Mouse (Mus musculus): ENCODE measurements at regions not wholly inside any gene's neighbourhood (a gene's known extent, or its start where the extent isn't known, plus 50 kb on each side); places are given as distances from the start of the nearest gene placed in this dataset.

DNA sequence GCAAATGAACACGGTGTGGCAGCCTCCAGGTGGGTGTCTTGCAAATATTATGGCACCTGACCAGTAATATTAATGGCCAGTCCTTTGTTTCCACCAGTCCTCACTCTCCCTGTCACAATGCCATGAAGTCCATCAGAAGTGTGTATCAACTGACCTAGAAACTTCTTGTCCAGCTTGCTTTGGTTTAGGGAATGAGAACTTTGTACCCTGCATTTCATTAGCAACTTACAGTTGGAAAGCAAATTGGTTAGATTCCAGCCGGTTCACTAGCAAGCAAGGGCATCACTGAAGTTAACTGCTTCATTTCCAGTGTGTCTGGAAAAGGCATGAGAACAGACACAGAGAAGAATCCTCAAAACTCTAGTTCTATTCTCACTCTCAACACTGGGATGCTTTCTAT, 178.1 kb upstream of the Lyplal1 start:
- DNase-seq (ENCODE audit: low spot score in 2 of 2) = no peak

DNA sequence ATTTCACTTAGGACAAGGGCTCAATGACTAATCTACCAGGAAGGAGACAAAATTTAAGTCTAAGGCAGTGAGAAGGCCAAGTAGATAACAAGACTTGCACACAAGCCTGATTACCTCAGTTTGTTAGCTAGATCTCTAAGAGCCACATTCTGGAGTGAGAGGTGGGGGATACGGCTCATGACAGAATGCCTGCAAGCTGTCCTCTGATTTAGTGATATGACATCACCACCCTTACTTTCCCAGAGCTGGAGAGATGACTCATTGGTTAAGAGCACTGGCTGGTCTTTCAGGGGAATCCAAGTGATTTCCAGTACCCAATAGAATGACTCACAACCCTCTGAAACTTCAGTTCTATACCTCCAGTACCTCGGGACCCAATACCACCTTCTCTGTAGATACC, 177.5 kb upstream of the Lyplal1 start:
- DNase-seq (ENCODE audit: low spot score in 2 of 2) = no peak

DNA sequence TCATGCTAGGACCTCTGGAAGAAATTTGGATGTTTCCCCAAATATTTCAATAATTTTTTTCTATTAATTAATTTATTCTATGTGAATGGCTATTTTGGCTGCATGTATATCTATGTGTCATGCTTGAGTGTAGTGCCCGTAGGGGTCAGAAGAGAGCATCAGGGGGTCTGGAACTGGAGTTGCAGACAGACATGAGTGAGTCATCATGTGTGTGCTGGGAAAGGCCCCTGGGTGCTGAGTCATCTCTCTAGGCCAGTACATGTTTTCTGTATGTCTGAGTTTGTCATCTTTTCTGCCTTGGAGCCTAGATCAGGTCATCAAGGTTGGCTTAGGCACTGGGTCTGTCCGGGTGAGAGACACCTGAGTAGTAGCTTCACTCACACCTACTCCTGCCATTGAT, 172.0 kb upstream of the Lyplal1 start:
- DNase-seq (ENCODE audit: low spot score in 2 of 2) = no peak

GRCm38 (mm10) chr1:186287831-186288230, 170.7 kb upstream of the Lyplal1 start:
- no peak for DNase-seq (ENCODE audit: low spot score in 2 of 2)

GRCm38 (mm10) chr1:186286401-186286800, 169.3 kb upstream of the Lyplal1 start:
- DNase-seq (ENCODE audit: low spot score in 2 of 2) = no peak

DNA sequence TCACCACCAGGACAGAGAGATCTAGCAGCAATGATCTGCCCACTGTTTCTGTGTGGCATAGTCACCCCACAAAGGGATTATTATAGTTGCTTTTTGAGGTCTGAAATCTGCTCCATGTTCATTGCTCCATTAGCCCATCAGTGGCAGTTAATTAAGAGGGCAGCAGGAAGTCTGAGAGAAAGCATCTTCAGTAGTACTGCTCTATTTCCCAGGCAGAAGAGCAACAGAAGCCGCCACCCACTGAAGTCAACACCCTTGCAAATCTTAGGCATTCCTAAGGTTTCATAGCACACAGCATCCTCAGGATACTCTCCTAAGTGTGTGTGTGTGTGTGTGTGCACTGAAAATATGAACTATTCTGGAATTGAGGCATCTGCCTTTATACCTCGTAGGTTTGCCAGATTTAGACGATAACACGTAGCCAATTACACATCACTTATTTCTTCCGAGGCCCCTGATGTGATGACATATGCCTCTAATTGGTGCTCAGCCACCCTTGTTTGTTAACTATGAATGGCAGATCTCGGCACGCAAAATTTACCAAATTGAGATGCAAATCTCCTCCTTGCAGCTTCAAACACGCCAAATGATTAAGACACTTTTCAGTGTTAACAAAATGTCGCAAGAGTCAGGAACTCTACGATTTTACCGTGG, 161.0 kb upstream of the Lyplal1 start:
- DNase-seq (ENCODE audit: low spot score in 2 of 2) = no peak

GRCm38 (mm10) chr1:186271436-186271835, 154.3 kb upstream of the Lyplal1 start:
- no peak for DNase-seq (ENCODE audit: low spot score in 2 of 2)

- DNase-seq (ENCODE audit: low spot score in 2 of 2) = no peak
These were observed 150.2 kb upstream of the Lyplal1 start for GRCm38 (mm10) chr1:186267317-186267716.

DNA sequence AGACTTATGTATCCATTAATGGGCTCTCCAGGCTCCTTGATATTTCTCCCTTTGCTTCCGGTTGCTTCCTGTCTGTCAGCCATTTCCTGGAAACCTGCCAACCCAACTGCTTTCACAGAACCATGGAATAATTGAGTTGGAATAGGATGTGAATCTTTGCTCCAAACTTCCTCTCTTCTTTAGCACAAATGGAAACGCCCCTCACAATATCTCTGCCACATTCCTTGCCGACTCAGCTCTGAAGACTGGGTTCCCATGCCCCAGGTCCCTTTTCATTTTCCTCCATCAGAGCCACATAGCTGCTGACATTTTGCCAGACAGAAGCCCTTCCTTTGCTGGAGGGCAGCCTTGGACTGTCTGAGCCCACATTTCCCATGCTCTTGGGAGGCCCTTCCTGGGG, 147.5 kb upstream of the Lyplal1 start:
- no peak for DNase-seq (ENCODE audit: low spot score in 2 of 2)

DNA sequence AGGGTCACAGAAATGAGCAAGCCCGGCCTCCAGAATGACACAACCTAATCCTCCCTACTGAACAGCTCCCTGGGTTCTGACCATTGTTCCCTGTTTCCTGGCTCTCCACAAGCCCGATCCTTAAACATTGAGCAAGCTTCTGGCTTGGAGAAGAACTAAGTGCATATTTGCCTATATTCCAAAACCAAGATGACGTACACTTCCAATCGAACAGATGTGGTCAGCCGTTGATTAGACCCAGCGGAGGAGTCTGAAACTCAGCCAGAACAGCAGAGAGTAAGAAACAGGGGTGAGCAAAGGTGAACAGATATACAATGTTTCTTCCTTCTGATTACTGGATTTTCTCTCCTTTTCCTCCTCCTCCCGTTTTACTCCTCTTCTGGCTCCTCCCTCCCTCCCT, 146.8 kb upstream of the Lyplal1 start:
- DNase-seq (ENCODE audit: low spot score in 2 of 2) = no peak

DNA sequence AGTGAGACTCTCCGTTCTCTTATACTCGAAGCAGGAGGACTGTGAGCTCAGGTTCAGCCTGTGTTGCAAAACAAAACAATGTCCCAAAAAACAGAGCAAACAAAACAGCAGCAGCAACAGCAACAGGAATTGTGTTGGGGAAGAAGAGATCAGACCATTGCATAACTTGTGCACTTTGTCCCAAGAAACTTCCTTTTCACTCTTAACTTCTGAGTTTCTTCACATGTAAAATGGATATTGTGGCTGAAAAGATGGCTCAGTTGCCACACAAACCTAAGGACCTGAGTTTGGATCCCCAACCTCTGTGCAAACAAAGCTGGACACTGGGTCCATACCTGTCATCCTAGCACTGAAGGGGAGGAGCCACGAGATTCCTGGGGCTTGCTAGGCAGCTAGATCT, 146.1 kb upstream of the Lyplal1 start:
- DNase-seq (ENCODE audit: low spot score in 2 of 2) = no peak

- no peak for DNase-seq (ENCODE audit: low spot score in 2 of 2)
These were observed 144.9 kb upstream of the Lyplal1 start for GRCm38 (mm10) chr1:186262040-186262439.

DNA sequence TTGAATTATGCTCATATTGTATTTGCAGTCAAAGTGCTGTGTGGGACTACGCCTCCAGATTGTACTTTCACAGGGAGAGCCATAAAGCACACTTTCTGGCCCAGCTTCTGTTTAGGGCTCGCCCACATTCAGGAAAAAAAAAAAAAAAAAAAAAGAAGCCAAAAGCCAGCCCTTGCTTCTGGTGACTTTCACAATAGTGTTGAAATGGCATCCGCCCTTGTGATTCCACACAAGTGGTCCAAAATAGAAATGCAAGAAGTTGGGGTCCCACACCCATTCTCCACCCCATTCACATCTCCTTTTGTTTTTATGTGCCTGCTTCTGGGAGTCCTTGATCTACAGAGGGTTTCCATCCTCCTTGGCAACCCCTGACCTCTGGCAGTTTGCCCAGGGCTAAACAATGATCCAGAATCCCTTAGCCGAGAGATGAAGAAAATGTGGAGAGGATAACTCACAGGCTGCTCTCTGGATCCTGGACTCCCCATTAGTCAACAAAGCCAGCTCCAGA, 144.3 kb upstream of the Lyplal1 start:
- DNase-seq (ENCODE audit: low spot score in 2 of 2) = peak; percentile 4 to 10

GRCm38 (mm10) chr1:186257611-186258010, 140.5 kb upstream of the Lyplal1 start:
- DNase-seq (ENCODE audit: low spot score in 2 of 2) = no peak

DNA sequence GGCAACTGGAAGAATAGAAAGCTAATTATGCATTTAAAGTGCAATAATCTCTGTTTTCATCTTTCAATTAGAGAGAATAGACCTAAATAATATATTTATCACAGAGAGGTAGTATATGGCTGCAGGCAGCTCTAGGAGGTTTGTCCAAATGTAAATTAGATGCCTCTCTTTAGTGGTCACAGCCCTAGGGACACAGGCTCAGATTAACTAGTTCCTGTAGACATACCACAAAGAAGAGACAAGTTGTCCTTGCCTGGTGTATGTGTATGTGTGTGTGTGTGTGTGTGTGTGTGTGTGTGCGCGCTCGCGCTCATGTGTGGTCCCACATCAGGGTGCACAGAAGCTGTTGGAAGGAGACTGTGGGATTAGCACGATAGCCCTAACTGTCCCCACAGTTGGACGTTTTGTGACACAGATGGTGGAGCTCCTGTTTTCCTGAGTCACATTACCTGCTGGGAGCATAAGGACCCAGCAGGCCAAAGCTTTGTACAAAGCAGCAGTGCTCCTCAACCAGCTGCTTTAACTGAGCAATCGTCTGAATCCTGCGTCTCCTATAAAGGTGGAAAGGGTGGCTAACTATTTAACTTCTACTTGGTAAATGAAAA, 138.5 kb upstream of the Lyplal1 start:
- no peak for DNase-seq (ENCODE audit: low spot score in 2 of 2)

GRCm38 (mm10) chr1:186254500-186254899, 137.4 kb upstream of the Lyplal1 start:
- no peak for DNase-seq (ENCODE audit: low spot score in 2 of 2)

- no peak for DNase-seq (ENCODE audit: low spot score in 2 of 2)
These were observed 135.4 kb upstream of the Lyplal1 start for GRCm38 (mm10) chr1:186252551-186252950.

GRCm38 (mm10) chr1:186250316-186250715, 133.2 kb upstream of the Lyplal1 start:
- DNase-seq (ENCODE audit: low spot score in 2 of 2) = no peak

DNA sequence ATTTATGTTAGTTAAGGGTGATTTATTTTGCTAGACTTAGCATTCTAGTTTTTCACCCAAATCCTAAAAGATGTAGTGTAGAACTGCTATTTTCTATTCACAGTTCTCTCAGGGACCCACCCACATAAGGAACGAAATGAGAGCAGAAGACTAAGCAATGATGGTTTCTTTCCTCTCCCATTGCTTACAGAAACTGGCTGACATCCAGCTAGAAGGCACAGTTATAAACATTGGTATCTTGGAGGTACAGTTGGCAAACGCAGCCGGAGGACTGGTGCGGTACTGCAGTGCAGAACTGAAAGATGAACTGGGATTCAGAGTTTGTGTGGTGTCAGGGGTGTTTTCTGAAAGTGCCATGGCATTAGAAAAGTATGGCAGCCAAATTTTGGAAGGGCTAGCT, 132.1 kb upstream of the Lyplal1 start:
- no peak for DNase-seq (ENCODE audit: low spot score in 2 of 2)

GRCm38 (mm10) chr1:186245723-186246440, 128.8 kb upstream of the Lyplal1 start:
- no peak for DNase-seq (ENCODE audit: low spot score in 2 of 2)

GRCm38 (mm10) chr1:186241112-186241511, 124.0 kb upstream of the Lyplal1 start:
- no peak for DNase-seq (ENCODE audit: low spot score in 2 of 2)

DNA sequence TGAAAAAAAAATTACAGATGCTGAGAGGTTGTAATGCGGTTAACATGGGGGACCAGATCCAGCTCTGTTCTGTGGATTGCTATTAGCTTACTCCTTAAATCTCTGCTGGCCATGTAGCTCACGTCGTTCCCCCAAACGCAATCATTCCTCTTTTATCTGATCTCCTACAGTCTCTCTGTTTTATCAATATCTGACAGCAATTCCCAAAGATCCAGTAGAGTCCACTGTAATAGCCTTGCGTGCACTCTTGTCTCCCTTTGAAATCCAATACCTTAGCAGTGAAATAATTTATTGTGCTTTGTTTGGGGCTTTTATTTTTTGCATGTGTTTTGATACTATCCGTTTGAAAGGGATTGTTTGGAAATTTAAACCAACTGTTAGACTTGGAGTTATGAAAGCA, 120.4 kb upstream of the Lyplal1 start:
- DNase-seq (ENCODE audit: low spot score in 2 of 2) = no peak
